ENCODE assay signal across 8 mouse cellular contexts in genomic region chr3:137952914-137953880, GRCm38 (mm10). TPM values are rescaled to one million over a fixed set of nuclear protein-coding genes. Genes with fewer than 3 reads are reported as not detected.
DNase-seq lines count a peak whose midpoint lies in the region; ATAC-seq and TF ChIP-seq lines count a peak whose summit lies in the region.

No protein-coding gene starts in this region.

- 33% methylated on average over 14 of the region's 14 CpGs for WGBS in lung, adult 2 months
- 75% methylated on average over 14 of the region's 14 CpGs for WGBS in embryonic facial prominence, embryonic 11.5 days
- WGBS in spleen, adult 2 months: 9% methylated on average over 14 of the region's 14 CpGs

- peak; percentile 46 to 48 for DNase-seq in lung, adult 18-20 months
- no peak for DNase-seq in lung, adult 2 months
- peak; percentile 55 for DNase-seq in embryonic facial prominence, embryonic 11.5 days (ENCODE audit: low spot score)
- DNase-seq in left cerebral cortex, postnatal 14 days (ENCODE audit: low spot score in 2 of 2): peak; percentile 79 to 93
- DNase-seq in spleen, adult 2 months (ENCODE audit: low read depth in 1 of 2, low spot score in 2 of 2): peak in 1 of 2 experiments; percentile 67
- DNase-seq in urinary bladder, postnatal 25 days (ENCODE audit: low spot score): no peak

- no peaks in the 10 kb centered on the region for H3K27me3 ChIP-seq in embryonic facial prominence, embryonic 11.5 days (ENCODE audit: control insufficient read depth, insufficient read depth, low read length)
- no peaks in the 10 kb centered on the region for H3K27me3 ChIP-seq in spleen, adult 2 months (ENCODE audit: control insufficient read depth, insufficient read depth, low read length)

- ATAC-seq in embryonic facial prominence, embryonic 11.5 days (replicated peaks; ENCODE audit: insufficient number of reproducible peaks, low FRiP score, low TSS enrichment, low read depth): 0 out of 2 replicates have a peak, but pooled peaks have one; percentile 54
- ATAC-seq in hematopoietic stem cell, adult 5-6 weeks (replicated peaks in 1 of 2; ENCODE audit: insufficient read depth in 1 of 2, low FRiP score in 2 of 2, low TSS enrichment in 1 of 2, low read depth in 1 of 2, poor library complexity in 2 of 2, severe bottlenecking in 2 of 2): peak; percentile 23 to 25; a peak in 3 of 4 replicates
- ATAC-seq in megakaryocyte progenitor cell, adult 5-6 weeks (replicated peaks; ENCODE audit: poor library complexity): peak; percentile 33

- H3K4me3 ChIP-seq in lung, adult 2 months (replicated peaks; ENCODE audit: extremely low read depth, low read depth, low read length): no peak overlapping the region
- no peak overlapping the region for H3K4me3 ChIP-seq in embryonic facial prominence, embryonic 11.5 days (ENCODE audit: low read depth, low read length)
- peak overlapping the region; percentile 2; the same call in 1 of the 2 replicates for H3K4me3 ChIP-seq in spleen, adult 2 months (ENCODE audit: extremely low read depth, insufficient read depth, insufficient read length)

- intact Hi-C loops in left cerebral cortex, postnatal 14 days (cut with DNase I): no loop called here

- H3K4me1 ChIP-seq in lung, adult 2 months (ENCODE audit: control insufficient read depth, insufficient read depth, low read length): peaks cover 8% of the 10 kb centered on the region; the same call in 1 of the 2 replicates
- H3K4me1 ChIP-seq in embryonic facial prominence, embryonic 11.5 days (ENCODE audit: control insufficient read depth, insufficient read depth, low read length): no peaks in the 10 kb centered on the region
- peaks cover 43% of the 10 kb centered on the region for H3K4me1 ChIP-seq in spleen, adult 2 months (ENCODE audit: control insufficient read depth, insufficient read depth, insufficient read length)

- H3K36me3 ChIP-seq in embryonic facial prominence, embryonic 11.5 days (replicated peaks; ENCODE audit: control insufficient read depth, insufficient read depth, low read depth, low read length): no peaks in the 10 kb centered on the region
- H3K36me3 ChIP-seq in spleen, adult 2 months (ENCODE audit: control insufficient read depth, insufficient read depth, low read length): peaks cover 2% of the 10 kb centered on the region

- TF ChIP-seq POLR2A in lung, adult 2 months (IDR thresholded peaks at IDR 0.05; ENCODE audit: borderline replicate concordance, extremely low read depth, low read depth, low read length): no peak
- no peak for TF ChIP-seq POLR2A in spleen, adult 2 months (IDR thresholded peaks at IDR 0.05; ENCODE audit: low read depth, low read length)

- H3K9ac ChIP-seq in embryonic facial prominence, embryonic 11.5 days (replicated peaks; ENCODE audit: low read length): no peak overlapping the region

- no peaks in the 10 kb centered on the region for H3K9me3 ChIP-seq in embryonic facial prominence, embryonic 11.5 days (replicated peaks; ENCODE audit: control insufficient read depth, low read length)

- TF ChIP-seq CTCF in lung, adult 2 months (IDR thresholded peaks at IDR 0.05; ENCODE audit: insufficient read depth, low read length): no peak
- no peak for TF ChIP-seq CTCF in spleen, adult 2 months (IDR thresholded peaks at IDR 0.05; ENCODE audit: extremely low read depth, insufficient read depth, insufficient read length, insufficient replicate concordance)

- H3K4me2 ChIP-seq in embryonic facial prominence, embryonic 11.5 days (ENCODE audit: low read depth, low read length): no peak overlapping the region

- no peak overlapping the region for H3K27ac ChIP-seq in embryonic facial prominence, embryonic 11.5 days (replicated peaks; ENCODE audit: low read depth, low read length)
- H3K27ac ChIP-seq in spleen, adult 2 months (ENCODE audit: insufficient read depth, low read length): peak overlapping the region; percentile 97

RNA-seq across cellular contexts. Expression of gene Dapp1, which starts 28.1 kb away (rescaled TPM):
- polyA plus RNA-seq in lung, adult 2 months (2012; rRNA removed): 4.5 and 7.1 TPM in 2 replicates
- polyA plus RNA-seq in embryonic facial prominence, embryonic 11.5 days (2014; fragmentation: Nextera tagmentation; extraction: Ambion mirVana): 4.2 and 4.6 TPM in 2 replicates
- total RNA-seq in hematopoietic stem cell, adult 5-6 weeks (2017): 442 and 504 TPM in 2 replicates
- total RNA-seq in left cerebral cortex, postnatal 14 days (2021): 1 to 10 TPM; 2.9 to 3.0 TPM
- 79.2 and 99.7 TPM in 2 replicates for total RNA-seq in megakaryocyte progenitor cell, adult 5-6 weeks (2015)
- total RNA-seq in megakaryocyte progenitor cell, adult 5-6 weeks (2017): 129 and 154 TPM in 2 replicates
- 11.9 and 13.5 TPM in 2 replicates for polyA plus RNA-seq in spleen, adult 2 months (2012; rRNA removed)

RNA-seq across cellular contexts. Expression of gene Lamtor3, which starts 34.9 kb away (rescaled TPM):
- 19.6 and 31.7 TPM in 2 replicates for polyA plus RNA-seq in lung, adult 2 months (2012; rRNA removed)
- polyA plus RNA-seq in embryonic facial prominence, embryonic 11.5 days (2014; fragmentation: Nextera tagmentation; extraction: Ambion mirVana): 114 and 117 TPM in 2 replicates
- total RNA-seq in hematopoietic stem cell, adult 5-6 weeks (2017): 85.1 and 90.1 TPM in 2 replicates
- 10 to 100 TPM; 67.3 to 79.5 TPM for total RNA-seq in left cerebral cortex, postnatal 14 days (2021)
- 61.3 and 77.5 TPM in 2 replicates for total RNA-seq in megakaryocyte progenitor cell, adult 5-6 weeks (2015)
- 66.2 and 76.7 TPM in 2 replicates for total RNA-seq in megakaryocyte progenitor cell, adult 5-6 weeks (2017)
- 14.9 and 15.7 TPM in 2 replicates for polyA plus RNA-seq in spleen, adult 2 months (2012; rRNA removed)

Comparison
In these comparisons a context has a peak if more than half of its experiments do, and no peak if none do; other contexts are left out.
1. DNase-seq: peak in lung, adult 18-20 months (2 of 2), embryonic facial prominence, embryonic 11.5 days (single experiment) and left cerebral cortex, postnatal 14 days (2 of 2); none in lung, adult 2 months (single experiment) and urinary bladder, postnatal 25 days (single experiment).
2. RNA of gene Dapp1, which starts 28.1 kb away (total RNA-seq): 442 to 504 TPM in hematopoietic stem cell, adult 5-6 weeks and 79.2 to 154 TPM in megakaryocyte progenitor cell, adult 5-6 weeks; 2.9 to 3.0 TPM in left cerebral cortex, postnatal 14 days; every median in the first group is over 10 times any median in the second.
3. Peak in every context shown above with its lines, with median percentiles within 50 percentile points of each other: ATAC-seq.